Mouse (Mus musculus) v-Abl transformed pro-B cells (cell line): Measurements from ENCODE around the gene Tbc1d22a.

Experiments
- in situ Hi-C, 2 experiments: fragments of 400-800 bp; cut with MboI; formaldehyde crosslinking; loops; one replicate each; pipeline ENCODE4 v1.15.1; 2025; ENCODE audit not compliant: unreplicated experiment in 2 of 2

Tbc1d22a gene

GRCm38 (mm10) chr15:86178594-86178993, 35.7 kb upstream of the Tbc1d22a start:
- in situ Hi-C loops = loop anchor here in 1 of 2 experiments (25.0 kb wide), 1 partner anchor 766 kb away; no protein-coding TSS in a partner anchor

- in situ Hi-C loops = loop anchor here in 1 of 2 experiments (25.0 kb wide), 1 partner anchor 768 kb away; no protein-coding TSS in a partner anchor
Observed at GRCm38 (mm10) chr15:86180427-86180826, 33.8 kb upstream of the Tbc1d22a start.

- in situ Hi-C loops = loop anchor here in 1 of 2 experiments (25.0 kb wide), 1 partner anchor 769 kb away; no protein-coding TSS in a partner anchor
Observed at GRCm38 (mm10) chr15:86181321-86181720, 32.9 kb upstream of the Tbc1d22a start.

DNA sequence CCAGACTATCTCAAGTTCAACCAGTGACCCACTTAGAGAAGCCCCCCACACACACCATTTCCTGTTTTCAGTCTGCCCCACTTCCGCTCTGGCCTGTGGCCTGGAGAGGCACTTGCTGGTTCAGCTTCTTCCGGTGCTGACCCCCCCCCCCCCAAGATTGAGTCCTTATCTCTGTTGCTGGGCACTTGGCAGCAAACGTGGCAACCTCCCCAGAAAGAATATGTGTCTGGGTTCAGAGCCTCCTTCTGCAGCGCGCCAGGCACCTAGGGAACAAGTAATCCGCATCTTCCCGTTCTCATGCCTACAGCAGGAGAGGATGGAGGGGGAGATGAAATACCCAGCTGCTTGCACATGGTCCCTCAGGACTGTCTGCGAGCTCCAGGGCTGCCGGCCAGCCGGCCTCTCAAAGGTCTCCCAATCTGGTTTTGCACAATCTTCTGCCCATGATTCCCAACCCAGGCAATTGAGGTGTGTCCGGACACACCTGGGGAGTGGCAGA, 32.3 kb upstream of the Tbc1d22a start:
- in situ Hi-C loops = loop anchor here in 1 of 2 experiments (25.0 kb wide), 1 partner anchor 770 kb away; no protein-coding TSS in a partner anchor

DNA sequence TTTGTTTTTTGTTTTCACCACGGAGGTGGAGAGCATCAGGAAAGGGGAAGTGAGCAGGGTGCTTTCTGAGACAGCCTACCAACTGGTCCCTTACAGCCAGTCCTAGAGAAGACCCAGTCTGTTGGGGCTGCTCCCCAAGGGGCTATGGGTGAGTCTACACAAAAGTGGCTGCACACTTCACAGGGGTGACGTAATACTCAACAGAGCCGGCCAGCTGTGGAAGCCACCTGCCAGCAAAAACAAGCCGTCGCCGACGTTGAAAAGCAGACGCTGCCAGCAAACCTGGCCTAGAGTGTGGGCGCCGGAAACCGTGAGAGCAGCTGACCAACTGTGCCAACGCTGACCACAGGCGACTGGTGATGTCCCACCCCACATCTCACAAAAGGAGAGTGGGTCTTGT, 31.6 kb upstream of the Tbc1d22a start:
- in situ Hi-C loops = loop anchor here in 1 of 2 experiments (25.0 kb wide), 1 partner anchor 770 kb away; no protein-coding TSS in a partner anchor

DNA sequence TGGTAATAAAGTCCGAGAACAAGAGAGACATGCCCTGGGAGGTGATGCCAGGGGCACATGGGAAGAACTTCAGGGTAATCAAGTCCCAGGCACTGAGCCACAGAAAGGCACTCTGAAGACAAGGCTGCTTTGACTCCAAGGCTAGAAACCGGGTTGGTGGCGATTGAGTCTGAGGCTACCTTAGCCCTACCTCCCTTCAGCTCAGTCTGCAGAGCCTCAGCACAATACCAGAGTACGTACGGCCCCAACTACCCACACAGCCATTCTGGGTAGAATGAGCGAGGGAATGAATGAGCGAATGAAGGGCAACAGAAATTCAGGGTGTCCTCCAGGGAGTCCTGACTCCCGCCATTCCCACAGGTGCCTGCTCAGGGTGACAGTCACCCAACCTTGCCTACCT, 30.8 kb upstream of the Tbc1d22a start:
- in situ Hi-C loops = loop anchor here in 1 of 2 experiments (25.0 kb wide), 1 partner anchor 771 kb away; no protein-coding TSS in a partner anchor

- in situ Hi-C loops = loop anchor here in 1 of 2 experiments (25.0 kb wide), 1 partner anchor 772 kb away; no protein-coding TSS in a partner anchor
Observed at GRCm38 (mm10) chr15:86184071-86184470, 30.2 kb upstream of the Tbc1d22a start.

DNA sequence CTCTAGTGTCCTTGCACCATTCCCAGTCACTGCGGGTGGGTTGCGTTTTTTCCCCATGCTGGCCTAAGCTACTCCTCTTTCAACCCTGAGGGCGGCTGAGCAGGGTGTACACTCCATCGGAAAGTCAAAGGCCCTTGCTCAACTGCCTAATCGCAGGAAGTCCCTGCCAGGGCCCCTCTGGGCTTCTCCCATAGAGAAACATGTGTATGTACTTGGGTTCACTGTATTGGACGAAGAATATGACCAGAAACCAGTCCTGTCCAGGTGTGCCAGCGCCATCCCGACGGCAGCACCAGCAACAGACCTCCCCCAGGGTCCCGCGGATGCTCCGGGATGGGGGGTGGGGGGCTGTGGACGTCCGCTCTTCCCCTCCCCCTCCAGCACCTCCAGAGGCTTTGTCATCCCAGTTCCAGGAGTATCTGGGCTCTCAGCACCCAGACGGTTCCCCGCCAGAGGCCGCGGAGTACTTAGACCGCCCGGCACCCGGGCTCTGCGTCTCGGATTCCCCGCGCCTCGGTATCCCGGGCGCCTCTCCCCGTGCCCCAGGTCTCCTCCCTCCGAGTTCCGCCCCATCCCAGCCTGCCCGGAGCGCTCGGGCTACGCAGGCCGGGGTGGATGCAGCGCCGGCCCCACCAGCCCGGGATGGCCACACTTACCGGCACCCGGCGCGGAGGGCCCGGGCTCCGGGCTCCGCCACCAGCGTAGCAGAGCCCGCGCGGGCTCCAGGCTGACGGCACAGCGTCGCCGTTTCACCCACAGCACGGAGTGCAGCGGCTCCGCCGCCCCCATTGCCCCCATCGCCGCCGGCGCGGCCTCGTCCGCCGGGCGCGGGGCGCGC, 29.2 kb upstream of the Tbc1d22a start:
- in situ Hi-C loops = loop anchor here in 1 of 2 experiments (25.0 kb wide), 1 partner anchor 773 kb away; no protein-coding TSS in a partner anchor

DNA sequence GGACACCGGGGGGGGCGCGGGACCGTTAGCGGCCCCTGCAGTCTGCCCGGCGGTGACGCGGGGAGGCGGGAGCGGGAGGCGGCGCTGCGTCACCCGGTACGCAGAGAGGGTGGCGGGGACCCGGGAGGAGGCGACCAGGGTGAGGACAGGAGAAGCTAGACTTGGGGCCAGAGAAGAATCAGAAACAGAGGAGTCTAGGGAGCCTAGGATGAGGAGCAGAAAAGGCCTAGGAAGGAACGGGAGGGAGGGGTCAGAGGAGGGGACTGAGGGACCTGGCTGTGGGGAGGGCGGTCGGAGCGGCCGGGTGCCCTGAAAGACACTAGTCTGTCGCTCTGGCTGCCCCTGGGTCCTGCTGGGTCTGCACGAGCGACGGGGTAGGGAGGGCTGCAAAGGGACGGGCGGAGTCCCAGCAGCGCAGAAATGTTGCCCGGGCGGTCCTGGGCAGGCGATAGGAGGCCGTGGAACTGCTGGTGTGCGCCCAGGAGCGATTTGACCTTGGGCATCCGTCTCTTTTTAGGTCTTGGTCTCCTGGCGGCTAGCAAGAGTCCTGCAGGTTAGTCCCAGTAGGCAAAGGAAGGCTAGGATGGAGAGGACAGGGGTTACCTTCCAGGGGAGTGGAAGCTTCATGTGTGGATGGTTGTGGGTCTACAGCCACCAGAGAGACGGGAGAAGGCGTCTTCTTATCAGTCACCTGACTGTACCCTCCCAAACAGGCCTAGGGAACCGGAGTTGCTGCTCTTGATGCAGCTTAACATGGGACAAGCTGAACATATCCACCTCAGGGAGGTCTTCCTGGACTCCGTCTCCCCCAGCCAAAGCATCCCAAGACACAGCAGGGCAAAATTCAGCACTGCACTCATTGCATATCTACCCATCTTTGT, 28.3 kb upstream of the Tbc1d22a start, which contains the start of gene Cerk:
TSS of gene Cerk (minus strand) at position 453 of the 881 bp plus-strand sequence.
- in situ Hi-C loops = loop anchor here in 1 of 2 experiments (25.0 kb wide), 1 partner anchor 774 kb away; no protein-coding TSS in a partner anchor

- in situ Hi-C loops = loop anchor here in 1 of 2 experiments (25.0 kb wide), 1 partner anchor 774 kb away; no protein-coding TSS in a partner anchor
Observed at GRCm38 (mm10) chr15:86186686-86187085, 27.6 kb upstream of the Tbc1d22a start.

- in situ Hi-C loops = loop anchor here in 1 of 2 experiments (25.0 kb wide), 1 partner anchor 776 kb away; no protein-coding TSS in a partner anchor
Observed at GRCm38 (mm10) chr15:86188186-86188585, 26.1 kb upstream of the Tbc1d22a start.

DNA sequence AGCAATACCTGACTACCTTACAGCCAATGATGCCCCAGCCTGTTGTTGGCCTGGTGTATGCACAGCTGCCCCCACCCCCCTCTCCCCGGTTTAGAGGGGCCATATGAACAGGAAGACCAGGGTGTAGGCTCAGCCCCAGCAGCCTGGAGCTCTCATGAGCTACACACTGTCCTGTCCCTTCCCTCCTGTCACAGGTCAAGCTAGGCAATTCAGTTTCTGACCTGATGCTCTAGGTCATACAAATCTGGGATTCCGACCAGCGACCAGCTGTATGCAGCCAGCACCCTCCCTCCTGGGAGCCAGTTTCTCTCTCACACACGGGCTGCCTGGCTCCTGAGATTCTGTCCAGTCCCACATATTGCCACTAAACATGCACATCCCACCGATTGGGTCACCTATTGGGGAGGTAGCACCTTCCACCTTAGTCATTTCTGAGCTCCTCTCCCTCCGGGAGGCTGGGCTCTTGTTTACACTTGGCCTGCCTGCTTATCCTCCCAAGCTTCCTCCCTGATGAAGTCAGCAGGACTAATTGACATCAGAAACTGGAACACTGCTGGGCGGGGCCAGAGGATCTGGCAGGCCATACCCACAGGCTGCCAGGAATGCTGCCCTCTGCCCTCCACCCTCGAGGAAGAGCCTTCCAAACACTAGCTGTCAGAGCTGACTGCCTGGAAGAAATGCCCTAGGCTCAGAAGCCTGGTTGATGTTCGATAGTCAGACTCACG, 25.4 kb upstream of the Tbc1d22a start:
- in situ Hi-C loops = loop anchor here in 1 of 2 experiments (25.0 kb wide), 1 partner anchor 777 kb away; no protein-coding TSS in a partner anchor

GRCm38 (mm10) chr15:86190387-86190786, 23.9 kb upstream of the Tbc1d22a start:
- in situ Hi-C loops = loop anchor here in 1 of 2 experiments (25.0 kb wide), 1 partner anchor 778 kb away; no protein-coding TSS in a partner anchor

GRCm38 (mm10) chr15:86191505-86191904, 22.8 kb upstream of the Tbc1d22a start:
- in situ Hi-C loops = loop anchor here in 1 of 2 experiments (25.0 kb wide), 1 partner anchor 779 kb away; no protein-coding TSS in a partner anchor

- in situ Hi-C loops = loop anchor here in 1 of 2 experiments (25.0 kb wide), 1 partner anchor 780 kb away; no protein-coding TSS in a partner anchor
Observed at GRCm38 (mm10) chr15:86191933-86192332, 22.3 kb upstream of the Tbc1d22a start.

GRCm38 (mm10) chr15:86194676-86195453, 19.4 kb upstream of the Tbc1d22a start:
- in situ Hi-C loops = loop anchor here in 1 of 2 experiments (25.0 kb wide), 1 partner anchor 783 kb away; no protein-coding TSS in a partner anchor

- in situ Hi-C loops = loop anchor here in 1 of 2 experiments (25.0 kb wide), 1 partner anchor 787 kb away; no protein-coding TSS in a partner anchor
Observed at GRCm38 (mm10) chr15:86199052-86199451, 15.2 kb upstream of the Tbc1d22a start.

GRCm38 (mm10) chr15:86199482-86199881, 14.8 kb upstream of the Tbc1d22a start:
- in situ Hi-C loops = loop anchor here in 1 of 2 experiments (25.0 kb wide), 1 partner anchor 787 kb away; no protein-coding TSS in a partner anchor
